In genomic region chr17:56611861-56612564, GRCm38 (mm10) we compare ENCODE assay signal across 9 mouse cellular contexts. TPM values are rescaled to one million over a fixed set of nuclear protein-coding genes. Genes with fewer than 3 reads are reported as not detected.
A peak's percentile ranks its signal among the peaks of the same experiment; 100 is the strongest.
DNase-seq lines count a peak whose midpoint lies in the region; ATAC-seq and TF ChIP-seq lines count a peak whose summit lies in the region.
"Had no signal": no experiment of that assay in that cellular context is flagged by ENCODE, and none has a peak within 500 bp of the region (broad histone marks: within the 10 kb centered on the region; RNA-seq: fewer than 3 reads in every experiment).

No protein-coding gene starts in this region.

- peaks cover 39% of the 10 kb centered on the region for H3K36me3 ChIP-seq in heart, embryonic 12.5 days
- H3K36me3 ChIP-seq in heart, adult 2 months (ENCODE audit: control insufficient read depth, insufficient read depth, low read length), result no peaks in the 10 kb centered on the region
- H3K36me3 ChIP-seq in ES-Bruce4 (ENCODE audit: control insufficient read depth, insufficient read depth, low read length, poor library complexity, severe bottlenecking), result peaks cover 20% of the 10 kb centered on the region
- H3K36me3 ChIP-seq in limb, embryonic 12.5 days, result peaks cover 39% of the 10 kb centered on the region
- peaks cover 34% of the 10 kb centered on the region for H3K36me3 ChIP-seq in neural tube, embryonic 12.5 days
- H3K36me3 ChIP-seq in hindbrain, postnatal 0 days (ENCODE audit: insufficient read depth, low read length), result peaks cover 20% of the 10 kb centered on the region

- H3K79me2 ChIP-seq in heart, adult 2 months (replicated peaks; ENCODE audit: control insufficient read depth, insufficient read depth, low read length), result no peaks in the 10 kb centered on the region

- H3K27me3 ChIP-seq in heart, embryonic 12.5 days (replicated peaks), result no peaks in the 10 kb centered on the region
- H3K27me3 ChIP-seq in heart, adult 2 months (ENCODE audit: control insufficient read depth, insufficient read depth, low read length), result no peaks in the 10 kb centered on the region
- H3K27me3 ChIP-seq in ES-Bruce4 (ENCODE audit: control insufficient read depth, insufficient read depth, low read length, poor library complexity, severe bottlenecking), result no peaks in the 10 kb centered on the region
- no peaks in the 10 kb centered on the region for H3K27me3 ChIP-seq in limb, embryonic 12.5 days
- no peaks in the 10 kb centered on the region for H3K27me3 ChIP-seq in neural tube, embryonic 12.5 days (replicated peaks)
- H3K27me3 ChIP-seq in hindbrain, postnatal 0 days (ENCODE audit: insufficient read depth, low read length), result no peaks in the 10 kb centered on the region
- H3K27me3 ChIP-seq: embryonic facial prominence, embryonic 15.5 days had no signal

- ATAC-seq in heart, embryonic 12.5 days (ENCODE audit: insufficient number of reproducible peaks, low FRiP score), result peak; percentile 10
- no peak for ATAC-seq in limb, embryonic 12.5 days (ENCODE audit: insufficient number of reproducible peaks, insufficient read depth, low FRiP score, low TSS enrichment, low read depth)
- no peak for ATAC-seq in neural tube, embryonic 12.5 days (ENCODE audit: low FRiP score, low read depth)
- ATAC-seq in erythroid progenitor cell, adult 5-6 weeks (replicated peaks; ENCODE audit: low FRiP score, poor library complexity, severe bottlenecking), result no peak
- ATAC-seq in hindbrain, postnatal 0 days, result no peak

- H3K4me2 ChIP-seq in heart, embryonic 12.5 days, result 0 out of 2 replicates have a peak overlapping the region, but pooled peaks have one; percentile 7
- no peak overlapping the region for H3K4me2 ChIP-seq in limb, embryonic 12.5 days
- H3K4me2 ChIP-seq in neural tube, embryonic 12.5 days (replicated peaks), result peak overlapping the region; percentile 16; the same call in 1 of the 2 replicates
- H3K4me2 ChIP-seq in hindbrain, postnatal 0 days (ENCODE audit: low read depth, low read length), result no peak overlapping the region
- H3K4me2 ChIP-seq: embryonic facial prominence, embryonic 15.5 days had no signal

- no peak for TF ChIP-seq EP300 in heart, adult 2 months (IDR thresholded peaks at IDR 0.05; ENCODE audit: insufficient read depth, low read depth, low read length)
- TF ChIP-seq EP300 in ES-Bruce4 (IDR thresholded peaks at IDR 0.05; ENCODE audit: insufficient read depth, low read depth, low read length), result 0 out of 2 replicates have a peak, but pooled peaks have one; percentile 4

- no peaks in the 10 kb centered on the region for H3K9me3 ChIP-seq in heart, embryonic 12.5 days (replicated peaks)
- no peaks in the 10 kb centered on the region for H3K9me3 ChIP-seq in ES-Bruce4 (replicated peaks; ENCODE audit: control insufficient read depth, insufficient read depth, low read length, poor library complexity, severe bottlenecking)
- no peaks in the 10 kb centered on the region for H3K9me3 ChIP-seq in limb, embryonic 12.5 days
- no peaks in the 10 kb centered on the region for H3K9me3 ChIP-seq in neural tube, embryonic 12.5 days
- no peaks in the 10 kb centered on the region for H3K9me3 ChIP-seq in hindbrain, postnatal 0 days (ENCODE audit: low read length)
- H3K9me3 ChIP-seq: embryonic facial prominence, embryonic 15.5 days had no signal

- no peak overlapping the region for H3K27ac ChIP-seq in heart, embryonic 12.5 days (ENCODE audit: poor library complexity, severe bottlenecking)
- H3K27ac ChIP-seq in heart, adult 2 months, result no peak overlapping the region
- peak overlapping the region; percentile 70 for H3K27ac ChIP-seq in ES-Bruce4 (ENCODE audit: insufficient read depth, low read length)
- H3K27ac ChIP-seq in limb, embryonic 12.5 days, result no peak overlapping the region
- H3K27ac ChIP-seq in neural tube, embryonic 12.5 days, result no peak overlapping the region; the same call in 1 of the 2 replicates
- no peak overlapping the region for H3K27ac ChIP-seq in hindbrain, postnatal 0 days
- H3K27ac ChIP-seq: embryonic facial prominence, embryonic 15.5 days had no signal

- H3K9ac ChIP-seq in heart, embryonic 12.5 days, result no peak overlapping the region
- H3K9ac ChIP-seq in heart, adult 2 months (ENCODE audit: low read depth, low read length), result no peak overlapping the region
- peak overlapping the region; percentile 70 for H3K9ac ChIP-seq in ES-Bruce4 (ENCODE audit: low read depth, poor library complexity, severe bottlenecking)
- H3K9ac ChIP-seq in limb, embryonic 12.5 days (replicated peaks), result 0 out of 2 replicates have a peak overlapping the region, but pooled peaks have one; percentile 18
- no peak overlapping the region for H3K9ac ChIP-seq in neural tube, embryonic 12.5 days
- no peak overlapping the region for H3K9ac ChIP-seq in hindbrain, postnatal 0 days (replicated peaks; ENCODE audit: low read length)
- H3K9ac ChIP-seq: embryonic facial prominence, embryonic 15.5 days had no signal

- no peak for DNase-seq in heart, adult 2 months
- DNase-seq in embryo, embryonic 10 days (ENCODE audit: low spot score), result peak; percentile 76
- DNase-seq in hindbrain, postnatal 0 days (ENCODE audit: low spot score), result no peak

- peak overlapping the region; percentile 8; the same call in 1 of the 2 replicates for H3K4me3 ChIP-seq in heart, embryonic 12.5 days
- no peak overlapping the region for H3K4me3 ChIP-seq in heart, adult 2 months
- H3K4me3 ChIP-seq in ES-Bruce4 (ENCODE audit: low read depth, low read length), result peak overlapping the region; percentile 95
- no peak overlapping the region; the same call in 1 of the 2 replicates for H3K4me3 ChIP-seq in limb, embryonic 12.5 days (replicated peaks)
- no peak overlapping the region for H3K4me3 ChIP-seq in neural tube, embryonic 12.5 days
- H3K4me3 ChIP-seq in hindbrain, postnatal 0 days (ENCODE audit: low read length), result no peak overlapping the region
- H3K4me3 ChIP-seq: embryonic facial prominence, embryonic 15.5 days had no signal

- no peak for TF ChIP-seq CTCF in heart, adult 2 months (IDR thresholded peaks at IDR 0.05)
- no peak for TF ChIP-seq CTCF in ES-Bruce4 (IDR thresholded peaks at IDR 0.05; ENCODE audit: low read depth, low read length)
- no peak for TF ChIP-seq CTCF in hindbrain, postnatal 0 days (IDR thresholded peaks at IDR 0.05; ENCODE audit: low read depth)

- WGBS in heart, embryonic 12.5 days, result 14% methylated on average over 14 of the region's 14 CpGs
- WGBS in heart, adult 2 months, result 25% methylated on average over 14 of the region's 14 CpGs
- 18% methylated on average over 14 of the region's 14 CpGs for WGBS in limb, embryonic 12.5 days
- WGBS in neural tube, embryonic 12.5 days, result 15% methylated on average over 14 of the region's 14 CpGs
- 16% methylated on average over 14 of the region's 14 CpGs for WGBS in hindbrain, postnatal 0 days

- intact Hi-C loops in heart, adult 2 months (cut with DNase I), result loop anchor here (5.0 to 10.0 kb wide), 4 partner anchors 105 to 900 kb away; partner anchors contain the start of genes Ndufa11, Pot1b, Pspn and Sh3gl1

- H3K4me1 ChIP-seq in heart, embryonic 12.5 days (replicated peaks), result peaks cover 52% of the 10 kb centered on the region
- H3K4me1 ChIP-seq in heart, adult 2 months (ENCODE audit: control insufficient read depth, insufficient read depth, low read length), result peaks cover 11% of the 10 kb centered on the region
- peaks cover 2% of the 10 kb centered on the region for H3K4me1 ChIP-seq in ES-Bruce4 (ENCODE audit: control insufficient read depth, insufficient read depth, low read length)
- H3K4me1 ChIP-seq in limb, embryonic 12.5 days (replicated peaks), result peaks cover 42% of the 10 kb centered on the region
- peaks cover 32% of the 10 kb centered on the region for H3K4me1 ChIP-seq in neural tube, embryonic 12.5 days
- peaks cover 8% of the 10 kb centered on the region; the same call in 1 of the 2 replicates for H3K4me1 ChIP-seq in hindbrain, postnatal 0 days (ENCODE audit: insufficient read depth, low read length)

- TF ChIP-seq POLR2A in heart, adult 2 months (IDR thresholded peaks at IDR 0.05; ENCODE audit: insufficient read depth, low read depth, low read length), result no peak
- peak; percentile 77 for TF ChIP-seq POLR2A in ES-Bruce4 (IDR thresholded peaks at IDR 0.05; ENCODE audit: insufficient read depth, low read length)

RNA-seq across cellular contexts. Expression of gene Rpl36, which starts 1.2 kb away (rescaled TPM):
- polyA plus RNA-seq in heart, embryonic 12.5 days (2016; fragmentation: Nextera tagmentation; extraction: Ambion mirVana), result 1,231 and 1,273 TPM in 2 replicates
- total RNA-seq in heart, adult 2 months (2021), result 100 to 1,000 TPM; 671 to 795 TPM
- polyA plus RNA-seq in heart, adult 2 months (2012; rRNA removed), result 801 and 1,357 TPM in 2 replicates
- polyA plus RNA-seq in ES-Bruce4 (2011; ENCODE audit: insufficient read depth, insufficient read length, low read depth, missing spikeins), result 704 and 766 TPM in 2 replicates
- polyA plus RNA-seq in limb, embryonic 12.5 days (2016; fragmentation: Nextera tagmentation; extraction: Ambion mirVana), result 1,768 and 1,771 TPM in 2 replicates
- 1,187 and 1,201 TPM in 2 replicates for polyA plus RNA-seq in neural tube, embryonic 12.5 days (2016; fragmentation: Nextera tagmentation; extraction: Ambion mirVana)
- total RNA-seq in erythroid progenitor cell, adult 5-6 weeks (2015; ENCODE audit: low replicate concordance), result 298 and 344 TPM in 2 replicates
- total RNA-seq in erythroid progenitor cell, adult 5-6 weeks (2017; ENCODE audit: low replicate concordance), result 203 and 323 TPM in 2 replicates
- total RNA-seq in hindbrain, postnatal 0 days (2014; rRNA removed), result 939 and 1,848 TPM in 2 replicates
- polyA plus RNA-seq in hindbrain, postnatal 0 days (2015; fragmentation: Nextera tagmentation; extraction: Ambion mirVana), result 1,254 and 1,260 TPM in 2 replicates

RNA-seq across cellular contexts. Expression of gene 2410015M20Rik, which starts 2.4 kb away (rescaled TPM):
- polyA plus RNA-seq in heart, embryonic 12.5 days (2016; fragmentation: Nextera tagmentation; extraction: Ambion mirVana), result 253 and 282 TPM in 2 replicates
- total RNA-seq in heart, adult 2 months (2021), result 100 to 1,000 TPM; 291 to 329 TPM
- polyA plus RNA-seq in heart, adult 2 months (2012; rRNA removed), result 320 and 381 TPM in 2 replicates
- 105 and 131 TPM in 2 replicates for polyA plus RNA-seq in ES-Bruce4 (2011; ENCODE audit: insufficient read depth, insufficient read length, low read depth, missing spikeins)
- 211 and 216 TPM in 2 replicates for polyA plus RNA-seq in limb, embryonic 12.5 days (2016; fragmentation: Nextera tagmentation; extraction: Ambion mirVana)
- polyA plus RNA-seq in neural tube, embryonic 12.5 days (2016; fragmentation: Nextera tagmentation; extraction: Ambion mirVana), result 192 and 202 TPM in 2 replicates
- 21.8 and 29.9 TPM in 2 replicates for total RNA-seq in erythroid progenitor cell, adult 5-6 weeks (2015; ENCODE audit: low replicate concordance)
- total RNA-seq in erythroid progenitor cell, adult 5-6 weeks (2017; ENCODE audit: low replicate concordance), result 20.7 and 33.0 TPM in 2 replicates
- total RNA-seq in hindbrain, postnatal 0 days (2014; rRNA removed), result 65.8 and 79.7 TPM in 2 replicates
- polyA plus RNA-seq in hindbrain, postnatal 0 days (2015; fragmentation: Nextera tagmentation; extraction: Ambion mirVana), result 222 and 247 TPM in 2 replicates

RNA-seq across cellular contexts. Expression of gene Lonp1, which starts 14.7 kb away (rescaled TPM):
- polyA plus RNA-seq in heart, embryonic 12.5 days (2016; fragmentation: Nextera tagmentation; extraction: Ambion mirVana), result 66.2 and 67.3 TPM in 2 replicates
- 100 to 1,000 TPM; 113 to 131 TPM for total RNA-seq in heart, adult 2 months (2021)
- 95.9 and 116 TPM in 2 replicates for polyA plus RNA-seq in heart, adult 2 months (2012; rRNA removed)
- polyA plus RNA-seq in ES-Bruce4 (2011; ENCODE audit: insufficient read depth, insufficient read length, low read depth, missing spikeins), result 60.3 and 62.1 TPM in 2 replicates
- 65.1 and 67.0 TPM in 2 replicates for polyA plus RNA-seq in limb, embryonic 12.5 days (2016; fragmentation: Nextera tagmentation; extraction: Ambion mirVana)
- 53.7 and 54.3 TPM in 2 replicates for polyA plus RNA-seq in neural tube, embryonic 12.5 days (2016; fragmentation: Nextera tagmentation; extraction: Ambion mirVana)
- total RNA-seq in erythroid progenitor cell, adult 5-6 weeks (2015; ENCODE audit: low replicate concordance), result 3.6 and 4.2 TPM in 2 replicates
- total RNA-seq in erythroid progenitor cell, adult 5-6 weeks (2017; ENCODE audit: low replicate concordance), result 9.5 and 15.0 TPM in 2 replicates
- total RNA-seq in hindbrain, postnatal 0 days (2014; rRNA removed), result 67.0 and 72.5 TPM in 2 replicates
- 38.6 and 39.7 TPM in 2 replicates for polyA plus RNA-seq in hindbrain, postnatal 0 days (2015; fragmentation: Nextera tagmentation; extraction: Ambion mirVana)

RNA-seq across cellular contexts. Expression of gene Catsperd, which starts 15.9 kb away (rescaled TPM):
- 0.28 and 0.42 TPM in 2 replicates for polyA plus RNA-seq in heart, embryonic 12.5 days (2016; fragmentation: Nextera tagmentation; extraction: Ambion mirVana)
- total RNA-seq in heart, adult 2 months (2021), result not detected
- 0.23 and 0.44 TPM in 2 replicates for polyA plus RNA-seq in heart, adult 2 months (2012; rRNA removed)
- polyA plus RNA-seq in ES-Bruce4 (2011; ENCODE audit: insufficient read depth, insufficient read length, low read depth, missing spikeins), result 2.4 and 3.7 TPM in 2 replicates
- 0.92 and 1.3 TPM in 2 replicates for polyA plus RNA-seq in limb, embryonic 12.5 days (2016; fragmentation: Nextera tagmentation; extraction: Ambion mirVana)
- 0.93 and 1.5 TPM in 2 replicates for polyA plus RNA-seq in neural tube, embryonic 12.5 days (2016; fragmentation: Nextera tagmentation; extraction: Ambion mirVana)
- total RNA-seq in erythroid progenitor cell, adult 5-6 weeks (2015; ENCODE audit: low replicate concordance), result not detected in 2 replicates
- total RNA-seq in erythroid progenitor cell, adult 5-6 weeks (2017; ENCODE audit: low replicate concordance), result not detected in 2 replicates
- 0.32 and 2.4 TPM in 2 replicates for total RNA-seq in hindbrain, postnatal 0 days (2014; rRNA removed)
- 1.2 and 1.3 TPM in 2 replicates for polyA plus RNA-seq in hindbrain, postnatal 0 days (2015; fragmentation: Nextera tagmentation; extraction: Ambion mirVana)

RNA-seq across cellular contexts. Expression of gene Safb, which starts 27.4 kb away (rescaled TPM):
- 93.1 and 101 TPM in 2 replicates for polyA plus RNA-seq in heart, embryonic 12.5 days (2016; fragmentation: Nextera tagmentation; extraction: Ambion mirVana)
- total RNA-seq in heart, adult 2 months (2021), result 10 to 100 TPM; 61.3 to 69.1 TPM
- polyA plus RNA-seq in heart, adult 2 months (2012; rRNA removed), result 51.0 and 57.5 TPM in 2 replicates
- polyA plus RNA-seq in ES-Bruce4 (2011; ENCODE audit: insufficient read depth, insufficient read length, low read depth, missing spikeins), result 99.4 and 111 TPM in 2 replicates
- polyA plus RNA-seq in limb, embryonic 12.5 days (2016; fragmentation: Nextera tagmentation; extraction: Ambion mirVana), result 151 and 156 TPM in 2 replicates
- 140 and 162 TPM in 2 replicates for polyA plus RNA-seq in neural tube, embryonic 12.5 days (2016; fragmentation: Nextera tagmentation; extraction: Ambion mirVana)
- 120 and 141 TPM in 2 replicates for total RNA-seq in erythroid progenitor cell, adult 5-6 weeks (2015; ENCODE audit: low replicate concordance)
- 189 and 314 TPM in 2 replicates for total RNA-seq in erythroid progenitor cell, adult 5-6 weeks (2017; ENCODE audit: low replicate concordance)
- 40.8 and 47.0 TPM in 2 replicates for total RNA-seq in hindbrain, postnatal 0 days (2014; rRNA removed)
- polyA plus RNA-seq in hindbrain, postnatal 0 days (2015; fragmentation: Nextera tagmentation; extraction: Ambion mirVana), result 71.7 and 85.0 TPM in 2 replicates

Comparison
In these comparisons a context has a peak if more than half of its experiments do, and no peak if none do; other contexts are left out.
1. H3K4me3 ChIP-seq: peak in heart, embryonic 12.5 days (single experiment) and ES-Bruce4 (single experiment); none in heart, adult 2 months (single experiment), limb, embryonic 12.5 days (single experiment), neural tube, embryonic 12.5 days (single experiment) and hindbrain, postnatal 0 days (single experiment).
2. H3K4me2 ChIP-seq: peak in heart, embryonic 12.5 days (single experiment) and neural tube, embryonic 12.5 days (single experiment); none in limb, embryonic 12.5 days (single experiment) and hindbrain, postnatal 0 days (single experiment).
3. H3K9ac ChIP-seq: peak in ES-Bruce4 (single experiment) and limb, embryonic 12.5 days (single experiment); none in heart, embryonic 12.5 days (single experiment), heart, adult 2 months (single experiment), neural tube, embryonic 12.5 days (single experiment) and hindbrain, postnatal 0 days (single experiment).